Mouse (Mus musculus) embryonic stem cell, embryonic (primary cell): ENCODE measurements at regions not wholly inside any gene's neighbourhood (a gene's known extent, or its start where the extent isn't known, plus 50 kb on each side); places are given as distances from the start of the nearest gene placed in this dataset.

Experiments
- CTCF ChIA-PET, 4 experiments: fragments of 300-600 bp in 2 of 4; fragments of 350-600 bp in 2 of 4; sonication (Branson Sonifier 250); formaldehyde crosslinking; loops; one replicate each; lab custom pipeline; 2022; ENCODE audit warnings: inconsistent platforms in 2 of 4; lab: Charles Lee
- POLR2A ChIA-PET, 4 experiments: fragments of 300-600 bp in 2 of 4; fragments of 350-600 bp in 2 of 4; sonication (Branson Sonifier 250); formaldehyde crosslinking; loops; one replicate each; lab custom pipeline; 2022; ENCODE audit warnings: antibody characterized with exemption in 4 of 4, inconsistent platforms in 1 of 4; lab: Charles Lee

DNA sequence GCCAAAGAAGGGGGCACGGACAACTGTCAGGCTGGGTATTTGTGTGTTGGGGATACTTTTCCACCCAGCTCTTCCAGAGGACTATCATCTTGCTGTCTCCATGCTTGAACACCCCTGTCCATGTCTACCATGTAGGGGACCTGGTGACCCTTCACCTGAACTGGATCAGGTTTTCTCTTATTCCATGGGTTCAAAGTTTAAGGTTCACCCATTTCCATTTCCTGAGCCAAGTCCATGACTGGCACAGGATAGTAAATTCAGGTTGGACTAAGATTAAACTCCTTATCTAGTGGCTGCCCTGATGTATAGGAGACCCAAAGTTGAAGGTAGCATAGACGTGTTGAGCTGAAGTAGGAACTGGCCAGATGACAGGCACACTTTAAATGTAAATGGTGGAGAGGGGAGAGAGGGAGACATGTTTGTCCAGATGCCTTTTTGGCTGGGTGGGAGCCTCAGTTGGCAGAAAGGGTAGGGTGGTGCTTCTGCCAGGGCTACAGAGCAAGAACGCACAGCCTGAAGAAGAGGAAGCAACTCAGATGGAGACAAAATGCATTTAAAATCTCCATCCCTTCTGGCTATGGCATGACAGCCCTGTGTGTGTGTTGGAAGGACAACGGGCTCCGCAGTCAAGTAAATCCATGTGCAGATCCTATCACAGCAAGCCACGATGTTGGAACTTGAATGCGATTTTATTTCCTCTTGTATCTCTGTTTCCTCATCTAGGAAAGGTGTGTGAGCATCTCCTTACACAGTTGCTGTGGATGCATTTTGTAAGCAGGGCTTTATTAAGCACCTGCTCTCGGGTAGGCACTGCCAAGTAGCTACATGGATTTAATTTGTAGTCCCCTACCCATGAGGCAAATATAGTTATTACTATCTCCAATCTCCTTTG lies 192.4 kb downstream of the Plpp3 start:
- ChIA-PET CTCF (no interaction called here), POLR2A (interaction anchor here in 1 of 4 experiments (0.5 kb wide), 1 partner anchor 365 kb away, joined by 5 read pairs; no protein-coding TSS in a partner anchor)

DNA sequence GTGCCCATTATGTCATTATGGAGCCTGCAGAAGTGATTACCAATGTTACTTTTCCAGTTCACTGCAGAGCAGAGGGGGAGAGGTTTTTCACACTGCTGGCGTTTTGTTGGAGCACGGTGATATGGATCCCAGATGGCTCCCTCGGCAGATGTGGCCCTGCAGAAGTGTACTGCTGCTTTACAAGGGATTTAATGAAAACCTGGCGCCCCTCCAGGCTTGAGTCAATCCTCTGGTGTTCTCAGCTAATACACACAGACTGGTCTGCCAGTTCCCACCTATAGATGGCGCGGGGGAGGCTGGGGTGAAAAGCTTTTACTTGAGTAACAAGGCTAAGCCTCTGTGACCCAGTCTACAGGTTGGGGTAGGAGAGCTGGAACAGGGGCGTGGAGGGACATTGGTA lies 195.2 kb downstream of the Plpp3 start:
- ChIA-PET CTCF (interaction anchor here in 3 of 4 experiments (0.5 to 1.0 kb wide), 6 partner anchors 23 to 529 kb away, joined by 3 to 9 read pairs (median 4); no protein-coding TSS in a partner anchor), POLR2A (interaction anchor here in 3 of 4 experiments (0.5 to 1.3 kb wide), 4 partner anchors 53 to 590 kb away, joined by 3 to 6 read pairs (median 3); no protein-coding TSS in a partner anchor)

DNA sequence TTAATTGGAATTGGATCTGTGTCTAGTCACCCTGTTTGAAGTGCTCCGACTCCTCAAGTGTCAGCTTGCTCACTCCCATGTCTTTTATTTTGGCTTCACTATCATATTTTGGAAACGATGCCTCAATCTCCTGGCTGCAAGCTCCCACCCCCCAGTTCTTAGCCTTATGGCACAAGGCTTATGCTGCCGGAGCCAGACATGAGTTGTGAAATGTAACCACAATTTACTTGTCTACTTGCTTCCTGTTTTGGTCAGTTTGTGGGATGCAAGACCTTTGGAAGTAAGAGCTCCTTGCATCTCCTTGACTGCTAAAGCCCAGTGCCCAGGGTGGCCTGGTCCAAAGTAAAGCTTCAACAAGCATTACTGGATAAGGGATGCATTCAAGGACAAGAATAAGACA lies 195.8 kb downstream of the Plpp3 start:
- ChIA-PET POLR2A (interaction anchor here in 3 of 4 experiments (0.5 to 1.3 kb wide), 4 partner anchors 54 to 590 kb away, joined by 3 to 6 read pairs (median 3); no protein-coding TSS in a partner anchor), CTCF (interaction anchor here in 2 of 4 experiments (0.5 to 1.0 kb wide), 5 partner anchors 24 to 853 kb away, joined by 3 to 9 read pairs (median 3); no protein-coding TSS in a partner anchor)

DNA sequence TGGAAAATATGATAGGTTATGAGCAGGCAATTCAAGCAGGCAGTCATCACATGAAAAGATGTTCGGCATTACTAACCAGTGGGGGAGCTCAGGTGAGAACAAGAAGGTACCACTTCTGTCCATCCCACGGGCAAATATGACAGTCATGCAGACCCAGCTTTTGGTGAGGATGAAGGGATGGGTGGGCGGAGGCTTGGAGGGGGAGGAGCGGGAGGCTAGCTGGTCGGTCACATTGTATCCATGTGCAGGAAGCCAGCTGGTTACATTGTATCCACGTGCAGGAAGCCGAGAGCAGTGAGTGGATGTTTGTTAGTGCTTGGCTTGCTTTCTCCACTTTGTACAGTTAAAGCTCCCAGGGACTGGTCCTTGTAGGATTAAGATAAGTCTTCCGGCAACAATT lies 196.9 kb downstream of the Plpp3 start:
- ChIA-PET POLR2A (interaction anchor here in 2 of 4 experiments (0.6 to 0.9 kb wide), 2 partner anchors 23 to 202 kb away, joined by 3 read pairs; no protein-coding TSS in a partner anchor), CTCF (interaction anchor here in 1 of 4 experiments (0.7 kb wide), 1 partner anchor 12 kb away, joined by 4 read pairs; no protein-coding TSS in a partner anchor)

DNA sequence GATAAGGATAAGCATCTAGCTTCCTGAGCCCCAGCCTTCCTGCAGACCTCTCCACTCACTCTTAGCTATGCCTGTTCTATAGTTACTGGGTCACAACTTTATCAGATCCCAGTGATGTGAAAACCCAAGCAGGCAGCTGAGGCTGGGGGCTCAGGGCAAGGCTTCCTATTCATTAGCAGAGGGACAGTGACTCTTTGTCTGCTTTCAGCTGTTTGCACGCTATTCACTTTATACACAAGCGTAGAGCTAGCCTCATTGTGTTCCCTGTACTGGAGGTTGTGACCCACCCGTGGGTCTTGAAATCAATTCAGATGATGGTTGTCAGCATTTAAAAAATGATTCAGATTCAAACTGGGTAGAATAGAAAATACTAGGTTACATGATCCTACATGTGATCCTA lies 199.5 kb downstream of the Plpp3 start:
- ChIA-PET POLR2A (interaction anchor here in 2 of 4 experiments (0.5 to 0.7 kb wide), 4 partner anchors 13 to 587 kb away, joined by 3 to 4 read pairs (median 3); no protein-coding TSS in a partner anchor), CTCF (interaction anchor here in 1 of 4 experiments (0.7 kb wide), 1 partner anchor 1993 kb away, joined by 3 read pairs; no protein-coding TSS in a partner anchor)

DNA sequence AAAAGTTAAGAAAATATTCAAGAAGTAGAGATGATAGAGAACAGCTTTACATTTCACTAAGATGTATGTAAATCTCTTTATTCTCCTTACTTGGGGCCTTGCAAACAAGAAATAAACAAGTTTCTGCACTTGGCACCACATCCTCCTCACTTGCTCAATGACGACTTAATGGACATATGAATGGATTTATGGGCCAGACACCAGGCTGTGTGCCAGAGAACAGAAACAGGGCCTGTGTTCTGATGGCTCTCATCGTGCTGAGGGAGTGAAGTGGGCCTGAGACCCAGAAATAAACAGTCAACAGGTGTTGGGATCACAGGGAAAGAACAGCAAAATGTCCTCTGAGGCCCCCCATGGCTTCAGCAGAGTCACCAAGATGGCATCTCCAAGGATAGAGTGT lies 201.6 kb downstream of the Plpp3 start:
- ChIA-PET POLR2A (no interaction called here), CTCF (no interaction called here)

DNA sequence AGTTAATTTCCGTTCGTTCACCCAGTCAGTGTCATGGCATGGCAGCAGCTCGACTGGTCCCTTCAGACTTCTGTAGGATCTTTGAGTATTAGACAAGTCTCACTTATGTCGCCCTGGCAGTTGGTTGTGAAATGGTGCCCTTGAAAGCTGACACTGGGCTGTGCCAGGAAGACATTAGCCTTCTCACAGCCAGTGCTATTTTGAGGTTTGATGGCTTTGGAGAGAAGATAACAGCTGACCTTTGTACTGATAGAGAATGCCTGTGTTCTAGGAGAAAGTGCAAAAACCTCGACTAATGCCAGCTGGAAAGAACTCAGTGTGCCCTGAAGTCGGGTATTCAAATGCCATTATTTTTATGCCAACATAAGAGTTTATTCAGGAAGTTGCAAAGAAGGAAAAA lies 207.3 kb downstream of the Plpp3 start:
- CTCF ChIA-PET: interaction anchor here in 1 of 4 experiments (0.6 kb wide), 1 partner anchor 306 kb away, joined by 3 read pairs; no protein-coding TSS in a partner anchor
- POLR2A ChIA-PET: no interaction called here

DNA sequence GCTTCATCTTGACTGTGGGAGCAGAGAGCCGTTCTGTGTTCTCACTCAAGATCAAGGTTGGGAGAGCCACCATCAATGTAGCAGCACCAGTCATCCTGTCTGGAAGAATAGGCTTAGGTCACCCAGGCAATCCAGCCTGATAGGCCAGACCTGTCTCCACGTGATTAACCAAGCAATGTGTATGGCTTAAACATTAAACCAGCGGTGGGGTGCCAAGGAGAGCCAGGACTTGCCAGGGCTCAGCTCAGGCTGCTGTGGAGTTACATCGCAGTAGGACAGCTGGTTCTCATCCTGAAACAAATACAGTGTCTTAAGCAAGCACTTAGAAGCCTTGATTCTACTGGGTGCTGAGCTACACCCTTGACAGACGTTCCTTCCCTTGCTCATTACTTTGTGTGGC lies 207.9 kb downstream of the Plpp3 start:
- CTCF ChIA-PET: no interaction called here
- POLR2A ChIA-PET: no interaction called here

DNA sequence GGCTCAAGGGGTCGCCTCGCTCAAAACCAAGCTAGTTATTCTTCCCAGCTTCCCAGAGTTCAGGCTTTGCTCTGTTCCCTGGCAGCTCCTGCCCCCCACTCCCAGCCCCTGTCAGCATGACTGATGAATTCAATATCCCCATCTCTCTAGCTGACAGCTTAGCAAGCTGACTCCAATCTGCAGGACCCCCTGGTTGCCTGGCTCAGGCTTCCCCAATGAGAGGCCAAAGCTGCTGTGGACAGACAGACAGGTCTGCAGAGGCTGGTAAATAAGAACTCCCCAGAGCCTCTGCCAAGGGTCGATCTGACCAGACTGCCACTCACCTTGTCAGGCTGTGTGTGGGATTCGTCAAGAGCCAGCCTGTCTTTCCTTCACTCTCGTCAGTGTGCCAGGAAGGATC lies 219.4 kb downstream of the Plpp3 start:
- ChIA-PET POLR2A (no interaction called here), CTCF (interaction anchor here in 1 of 4 experiments (0.5 kb wide), 1 partner anchor 230 kb away, joined by 4 read pairs; no protein-coding TSS in a partner anchor)

DNA sequence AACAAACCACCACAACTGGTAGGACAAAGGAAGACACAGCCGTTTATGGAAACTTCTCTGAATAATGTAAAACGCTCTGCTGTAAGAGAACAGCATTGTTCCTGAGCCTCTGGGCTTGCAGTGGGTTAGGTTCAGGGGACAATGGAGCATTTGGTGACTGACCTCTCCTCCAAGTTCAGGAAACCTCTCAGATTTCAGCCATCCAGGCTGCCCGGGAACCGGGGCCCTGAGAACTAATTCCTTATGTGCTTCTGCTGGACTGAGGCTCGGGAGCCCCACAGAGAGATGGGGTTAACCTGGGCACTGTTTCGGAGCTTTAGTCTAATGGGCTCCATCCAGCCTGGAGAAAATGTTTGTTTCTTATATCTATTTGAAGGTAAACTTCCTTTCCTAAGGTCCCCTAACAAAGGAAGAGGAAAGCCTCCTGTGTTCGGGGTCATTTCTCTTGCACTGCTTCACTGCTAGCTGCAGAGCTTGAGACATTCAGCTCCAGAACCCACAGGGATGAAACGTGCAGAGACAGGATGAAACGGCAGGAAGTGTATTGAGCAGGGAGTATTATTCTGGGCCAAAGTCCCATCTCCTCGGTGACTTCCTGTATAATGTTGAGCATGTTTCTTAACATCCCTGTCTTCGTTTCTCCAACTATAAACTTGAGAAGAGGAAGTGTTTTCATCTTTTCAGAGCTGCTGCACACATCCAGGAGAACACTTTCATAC lies 220.5 kb downstream of the Plpp3 start:
- CTCF ChIA-PET: no interaction called here
- POLR2A ChIA-PET: no interaction called here

DNA sequence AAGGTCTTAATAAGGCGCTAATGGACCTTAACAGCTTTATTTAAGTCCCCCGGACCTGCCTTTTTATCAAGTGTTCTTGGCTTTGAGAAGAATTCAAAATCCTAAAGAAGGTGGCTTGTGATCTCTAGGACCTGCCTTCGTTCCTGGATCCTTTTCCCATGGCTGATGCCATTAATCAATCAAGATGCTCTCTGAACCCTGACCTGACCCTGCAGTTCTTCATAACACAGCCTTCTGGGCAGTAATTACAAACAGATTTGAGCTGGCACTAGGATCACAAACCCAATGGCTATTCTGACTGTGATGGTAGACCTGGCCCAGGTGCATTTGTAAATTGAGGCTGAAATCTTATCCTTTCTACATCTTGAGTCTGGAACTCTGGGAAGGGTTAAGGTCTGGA lies 227.7 kb downstream of the Plpp3 start:
- ChIA-PET POLR2A (interaction anchor here in 1 of 4 experiments (0.6 kb wide), 1 partner anchor 35 kb away, joined by 3 read pairs; no protein-coding TSS in a partner anchor), CTCF (no interaction called here)

DNA sequence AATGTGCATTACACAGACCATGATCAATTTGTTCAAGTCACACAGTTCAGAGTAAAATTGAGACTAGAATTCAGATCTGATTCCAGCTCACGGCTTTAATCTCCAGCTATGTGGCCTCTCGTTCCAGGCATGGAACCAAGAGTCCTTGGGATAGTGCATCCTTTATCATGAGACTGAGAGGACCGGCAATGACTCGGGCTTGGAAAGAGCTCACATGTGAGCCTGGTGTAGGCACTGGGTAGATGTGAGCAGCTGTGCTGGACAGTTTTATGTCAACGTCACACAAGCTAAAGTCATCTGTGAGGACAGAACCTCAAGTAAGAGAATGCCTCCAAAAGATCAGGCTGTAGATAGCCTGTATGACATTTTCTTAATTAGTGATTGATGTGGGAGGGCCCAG lies 228.3 kb downstream of the Plpp3 start:
- ChIA-PET CTCF (no interaction called here), POLR2A (interaction anchor here in 1 of 4 experiments (0.6 kb wide), 1 partner anchor 34 kb away, joined by 3 read pairs; no protein-coding TSS in a partner anchor)

DNA sequence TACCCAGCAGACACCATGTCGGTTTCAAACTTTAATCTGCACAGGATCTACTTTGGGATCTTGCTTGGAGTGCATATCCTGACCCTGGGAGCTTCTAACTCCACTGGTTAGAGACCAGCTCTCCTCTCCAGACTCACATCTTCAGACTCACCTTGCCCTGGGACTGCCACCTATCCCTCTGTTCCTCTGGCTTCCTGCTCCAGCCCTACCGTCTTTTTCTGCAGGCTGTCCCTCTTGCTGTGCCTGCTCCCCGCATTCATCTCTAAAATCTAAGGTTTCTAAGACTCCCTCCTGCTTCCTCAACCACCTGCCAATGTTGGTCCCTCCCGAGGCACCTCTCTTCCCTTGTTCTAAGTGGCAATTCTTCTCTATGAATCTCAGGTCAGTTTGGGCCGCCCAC lies 233.2 kb downstream of the Plpp3 start:
- CTCF ChIA-PET: interaction anchor here in 1 of 4 experiments (0.9 kb wide), 1 partner anchor 10 kb away, joined by 3 read pairs; no protein-coding TSS in a partner anchor
- POLR2A ChIA-PET: no interaction called here

DNA sequence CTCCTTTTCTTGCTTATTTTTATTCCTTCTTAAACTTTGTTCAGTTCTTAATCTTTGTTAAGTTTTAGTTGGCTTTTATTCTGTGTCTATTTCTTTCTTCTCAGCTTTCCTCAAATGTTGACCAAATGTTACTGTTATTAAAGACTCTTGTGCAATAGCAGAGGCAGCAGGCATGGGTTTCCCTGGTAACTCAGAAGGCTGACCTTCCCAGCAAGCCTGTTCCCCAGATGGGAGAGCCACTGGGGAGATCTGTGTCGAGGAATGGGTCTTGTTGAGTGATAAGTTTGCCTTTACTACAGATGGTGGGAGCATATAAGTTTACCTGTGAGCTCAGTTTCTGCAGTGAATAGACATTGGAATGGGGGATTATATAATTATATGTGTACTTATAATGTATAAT lies 237.2 kb downstream of the Plpp3 start:
- ChIA-PET CTCF (no interaction called here), POLR2A (interaction anchor here in 2 of 4 experiments (0.6 to 0.7 kb wide), 3 partner anchors 14 to 802 kb away, joined by 3 read pairs; no protein-coding TSS in a partner anchor)

DNA sequence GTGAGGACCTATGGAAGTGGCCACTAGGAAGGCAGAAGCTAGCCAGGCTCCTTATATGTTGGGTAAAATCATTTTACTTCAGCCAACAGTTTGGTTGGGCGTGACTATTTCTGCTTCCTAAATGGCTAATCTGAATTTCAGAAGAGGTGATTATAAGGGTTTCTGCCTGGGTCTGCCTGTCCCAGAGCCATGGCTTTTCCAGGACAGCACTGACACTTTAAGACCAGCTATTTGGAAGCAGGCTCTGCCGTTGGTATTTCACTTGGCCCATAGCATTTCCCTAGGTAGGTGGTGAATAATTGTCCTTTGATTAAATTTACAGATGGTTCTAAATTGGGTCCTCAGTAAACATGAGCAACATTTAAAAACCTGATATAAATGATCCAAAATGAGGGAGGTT lies 240.3 kb downstream of the Plpp3 start:
- CTCF ChIA-PET: no interaction called here
- POLR2A ChIA-PET: no interaction called here

DNA sequence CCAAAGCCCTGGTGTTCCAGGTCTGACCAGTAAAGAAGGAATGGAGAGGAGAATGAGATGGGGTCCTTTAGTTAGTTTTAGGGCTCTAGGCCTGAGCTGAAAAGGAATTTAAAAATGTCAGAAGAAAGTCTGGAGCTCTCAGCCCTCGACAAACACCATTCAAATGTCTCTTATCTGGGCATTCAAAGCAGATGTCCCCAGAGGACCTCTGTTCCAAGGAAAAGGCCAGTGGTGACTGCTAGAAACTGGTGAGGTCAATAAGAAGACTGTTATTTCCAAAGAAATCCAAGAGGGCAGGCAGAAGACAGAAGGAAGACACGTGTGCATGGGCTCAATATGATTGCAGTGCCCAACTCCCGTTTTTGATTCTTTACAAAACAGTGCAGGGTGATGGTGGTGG lies 244.9 kb downstream of the Plpp3 start:
- CTCF ChIA-PET: no interaction called here
- POLR2A ChIA-PET: no interaction called here

DNA sequence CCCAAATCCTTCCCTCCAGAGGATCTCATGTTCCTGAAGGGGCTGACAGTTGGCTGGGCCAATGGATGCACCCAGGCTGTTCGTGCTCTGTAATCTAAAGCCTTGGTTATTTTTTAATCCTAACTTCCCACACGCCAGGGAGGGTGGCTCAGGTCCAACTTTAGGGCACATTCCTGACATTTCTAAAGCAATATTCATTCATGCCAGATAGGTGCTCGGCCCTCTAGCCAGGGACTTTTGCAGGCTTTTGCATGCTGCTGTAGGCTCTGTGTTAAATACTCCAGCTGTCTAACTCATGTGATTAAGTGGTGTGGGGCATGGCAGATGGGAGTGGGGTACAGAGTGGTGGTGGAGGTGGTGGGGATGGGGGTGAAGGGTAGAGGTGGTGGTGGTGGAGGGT lies 246.0 kb downstream of the Plpp3 start:
- CTCF ChIA-PET: no interaction called here
- POLR2A ChIA-PET: interaction anchor here in 1 of 4 experiments (0.6 kb wide), 1 partner anchor 24 kb away, joined by 4 read pairs; no protein-coding TSS in a partner anchor

DNA sequence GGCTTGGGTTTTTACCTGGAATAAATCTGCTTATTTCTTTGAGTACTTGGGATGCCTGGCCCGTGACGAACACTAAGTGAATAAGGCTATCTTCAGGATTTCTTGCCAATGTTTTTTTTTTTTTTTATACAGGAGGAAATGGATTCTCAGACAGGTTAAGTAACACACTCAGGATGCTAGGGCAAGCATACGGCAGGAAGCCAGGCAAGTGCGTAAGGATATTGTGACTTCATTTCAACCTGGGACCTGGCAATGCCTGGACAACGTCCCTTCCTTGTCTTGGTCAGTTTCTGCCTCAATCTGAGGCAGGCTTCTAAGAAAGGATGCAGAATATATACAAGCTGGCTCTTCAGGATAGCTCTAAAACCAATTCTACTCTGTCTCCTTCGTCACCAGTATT lies 246.5 kb downstream of the Plpp3 start:
- ChIA-PET CTCF (no interaction called here), POLR2A (no interaction called here)

DNA sequence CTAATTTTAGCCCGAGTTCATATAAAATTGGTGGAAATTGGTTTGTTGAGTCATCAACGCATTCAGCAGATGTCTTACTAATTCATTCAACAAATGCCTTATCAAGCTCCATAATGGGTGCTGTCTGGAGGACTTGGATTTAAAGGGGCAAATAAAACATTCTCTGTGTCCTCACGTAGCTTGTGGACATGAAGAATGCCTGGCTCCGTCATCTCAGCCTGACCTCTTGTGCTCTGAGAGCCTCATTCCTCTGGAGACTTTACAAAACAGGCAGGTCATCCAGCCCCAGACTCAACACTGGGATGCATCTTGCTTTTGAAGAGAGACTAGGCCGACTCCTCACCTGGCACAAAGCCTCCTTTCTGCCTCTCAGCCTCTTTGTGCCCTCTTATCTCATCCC lies 248.6 kb downstream of the Plpp3 start:
- POLR2A ChIA-PET: no interaction called here
- CTCF ChIA-PET: no interaction called here
